Mouse (Mus musculus) urinary bladder, adult 2 months (tissue): ENCODE data around the gene Vmn2r17. TPM values are rescaled to one million over a fixed set of nuclear protein-coding genes. Genes with fewer than 3 reads are reported as not detected.

Experiments used
- DNase-seq: peaks from one replicate; pipeline ENCODE4 v3.0.0; 2022; ENCODE audit warnings: low spot score
- polyA plus RNA-seq: library from polyadenylated mRNA; depleted of rRNA; stranded (reverse); fragments of >200 nt; gene quantifications from 2 replicates; pipeline ENCODE4 v1.2.3, GENCODE M21; 2012; rRNA removed

The Vmn2r17 gene
- polyA plus RNA-seq = not detected in 2 replicates

DNA sequence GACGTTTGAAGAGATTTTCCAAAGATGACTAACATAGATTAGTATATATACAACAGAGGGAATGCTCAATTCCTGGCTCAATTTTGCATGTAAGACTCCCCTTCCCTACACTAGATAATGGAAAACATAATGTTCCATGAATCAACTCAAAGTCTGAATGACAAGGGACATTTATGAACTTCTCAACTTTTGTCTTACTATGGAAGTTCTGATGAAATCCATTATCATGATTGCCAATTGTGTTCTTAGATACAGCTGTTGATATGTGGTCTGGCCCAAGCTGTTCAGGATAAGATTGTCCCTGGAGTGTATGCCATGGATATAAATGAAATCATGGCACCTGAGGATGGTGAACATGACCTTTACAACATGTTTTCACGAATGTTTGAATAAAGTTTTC lies at the start of gene Vmn2r17:
TSS of gene Vmn2r17 (plus strand) at position 301 of the 400 bp plus-strand sequence.
- DNase-seq = no peak

DNA sequence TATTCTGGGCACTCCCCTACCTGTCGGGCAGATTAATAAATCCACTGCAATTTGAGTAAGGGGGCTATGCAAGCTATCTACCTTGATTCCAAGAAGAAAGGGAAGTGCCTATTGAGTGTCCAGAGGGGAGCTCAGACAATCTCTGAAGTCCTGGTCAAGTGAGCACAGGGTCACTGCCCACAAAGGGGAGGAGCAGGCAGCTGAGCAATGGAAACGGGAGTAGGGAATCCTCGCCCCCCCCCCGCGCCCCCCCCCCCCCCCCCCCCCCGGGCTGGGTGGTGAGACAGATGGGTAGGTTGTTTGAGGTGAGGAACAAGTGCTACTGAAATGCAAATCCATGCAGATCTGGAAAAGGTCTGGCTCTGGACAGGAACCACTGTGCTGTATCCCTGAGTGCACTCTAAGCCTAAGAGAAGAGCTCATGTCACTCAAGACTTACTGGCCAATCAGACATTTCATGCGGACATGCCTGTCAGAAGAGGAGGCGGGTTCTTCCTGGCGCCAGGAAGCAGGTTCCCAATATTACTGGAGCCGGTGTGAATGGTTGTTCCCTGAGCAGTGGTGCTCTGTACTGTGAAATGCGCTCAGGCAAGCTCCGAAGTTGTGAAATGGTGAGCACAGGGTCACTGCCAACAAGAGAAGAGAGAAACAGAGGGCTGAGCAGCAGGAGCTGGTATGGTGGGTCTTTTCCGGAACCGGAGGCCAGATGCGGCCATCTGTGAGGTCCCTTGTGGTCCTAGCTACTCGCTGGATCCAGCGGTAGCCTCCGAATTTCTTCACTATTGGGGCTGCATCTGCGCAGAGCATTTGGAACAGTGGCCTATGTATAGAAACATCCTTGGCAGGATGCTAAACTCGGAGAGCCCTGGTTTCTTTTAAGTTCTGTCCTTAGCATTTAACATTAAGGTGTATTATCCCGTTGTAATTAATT lies 47.4 kb downstream of the Vmn2r17 start:
- DNase-seq = no peak

- no peak for DNase-seq
These were observed 87.2 kb downstream of the Vmn2r17 start for GRCm38 (mm10) chr5:109506729-109507128.

Other genes starting within 250 kb of the Vmn2r17 start
- not detected in 2 replicates for gene Vmn2r13, start 227.5 kb upstream of the Vmn2r17 start, polyA plus RNA-seq
- gene Vmn2r14, start 195.0 kb upstream of the Vmn2r17 start, polyA plus RNA-seq = not detected in 2 replicates
- not detected in 2 replicates for gene Vmn2r15, start 122.0 kb upstream of the Vmn2r17 start, polyA plus RNA-seq
- not detected in 2 replicates for gene Vmn2r16, start 89.5 kb upstream of the Vmn2r17 start, polyA plus RNA-seq
- 24.7 and 26.4 TPM in 2 replicates for gene Crlf2, start 139.3 kb downstream of the Vmn2r17 start, polyA plus RNA-seq